Mouse (Mus musculus) ovary, postnatal 10 days (tissue): ENCODE results near the gene Srgap1.

Source experiments
- DNase-seq: peaks from one replicate; pipeline ENCODE4 v3.0.0; 2022; ENCODE audit warnings: low spot score

Srgap1 gene

GRCm38 (mm10) chr10:121763191-121763590 lies 283.9 kb downstream of the Srgap1 start:
- no peak for DNase-seq

- no peak for DNase-seq
Measured at GRCm38 (mm10) chr10:121762141-121762540, 285.0 kb downstream of the Srgap1 start.

- DNase-seq, result no peak
Measured at GRCm38 (mm10) chr10:121759095-121759494, 288.0 kb downstream of the Srgap1 start.

GRCm38 (mm10) chr10:121756677-121757076 lies 290.4 kb downstream of the Srgap1 start:
- no peak for DNase-seq

GRCm38 (mm10) chr10:121755822-121756221 lies 291.3 kb downstream of the Srgap1 start:
- DNase-seq, result no peak

- no peak for DNase-seq
Measured at GRCm38 (mm10) chr10:121754237-121754636, 292.9 kb downstream of the Srgap1 start.

GRCm38 (mm10) chr10:121750175-121750574 lies 296.9 kb downstream of the Srgap1 start:
- no peak for DNase-seq

GRCm38 (mm10) chr10:121742336-121742735 lies 304.8 kb downstream of the Srgap1 start:
- no peak for DNase-seq

GRCm38 (mm10) chr10:121739548-121740505 lies 307.3 kb downstream of the Srgap1 start, which contains the start of gene BC048403:
Gene BC048403, plus strand, starts transcription at chr10:121739937.
- DNase-seq, result peak; percentile 68

- DNase-seq, result no peak
Measured at GRCm38 (mm10) chr10:121737256-121737655, 309.9 kb downstream of the Srgap1 start.

GRCm38 (mm10) chr10:121732542-121732941 lies 314.6 kb downstream of the Srgap1 start:
- DNase-seq, result no peak

- no peak for DNase-seq
Measured at GRCm38 (mm10) chr10:121731048-121731725, 315.9 kb downstream of the Srgap1 start.
